Mouse (Mus musculus): Measurements from ENCODE around the gene Oaf.

- no peak for TF ChIP-seq ZNF384 (IDR thresholded peaks at IDR 0.05; ENCODE audit: low read depth, low read length)
- no peak for TF ChIP-seq HCFC1 (IDR thresholded peaks at IDR 0.05; ENCODE audit: borderline replicate concordance, insufficient read depth, low read length)
Measured at GRCm38 (mm10) chr9:43194001-43194400, 45.7 kb downstream of the Oaf start.
